Mouse (Mus musculus) liver, embryonic 14.5 days (tissue): Measurements from ENCODE around the gene Rnf141.

Experiments
- CTCF ChIP-seq: IDR thresholded peaks from 2 replicates; pipeline ENCODE4 v1.5.1; 2016; ENCODE audit warnings: antibody characterized with exemption, low read depth, control low read depth
- EP300 ChIP-seq: IDR thresholded peaks from 2 replicates; pipeline ENCODE4 v1.6.1; 2016; ENCODE audit warnings: antibody characterized with exemption, low read depth

DNA sequence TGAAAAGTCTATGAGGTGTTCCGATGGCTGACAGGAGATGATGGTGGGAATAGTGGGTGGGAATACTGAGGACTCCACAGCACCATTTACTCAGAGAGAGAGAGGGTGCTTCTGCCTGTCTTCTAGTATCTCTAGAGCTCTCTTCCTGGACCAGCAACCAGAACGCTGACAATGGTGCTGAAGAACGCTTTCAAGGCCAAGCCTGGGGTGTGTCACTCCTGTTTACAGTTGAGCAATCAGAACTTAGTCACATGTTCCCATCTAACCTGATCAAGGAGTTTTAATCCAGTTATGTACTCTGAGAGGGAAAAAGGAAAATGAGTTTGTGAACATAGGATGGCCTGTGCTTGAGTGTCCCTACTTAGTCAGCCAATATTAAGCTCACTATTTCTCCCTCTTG, 21.8 kb upstream of the Rnf141 start:
- TF ChIP-seq CTCF, result no peak
- TF ChIP-seq EP300, result no peak
